Mouse (Mus musculus) embryonic fibroblast, embryonic 13.5 days (primary cell): ENCODE measurements around the gene Map3k5.

Experiments
- CTCF ChIP-seq: IDR thresholded peaks from 2 replicates; pipeline ENCODE4 v1.5.1; 2011; ENCODE audit warnings: mild to moderate bottlenecking, control low read depth, low read length, moderate library complexity, borderline replicate concordance; ENCODE audit not compliant: insufficient read depth
- POLR2A ChIP-seq: IDR thresholded peaks from 2 replicates; pipeline ENCODE4 v1.6.1; 2011; ENCODE audit warnings: low read depth, mild to moderate bottlenecking, control low read depth, low read length, moderate library complexity

GRCm38 (mm10) chr10:20112026-20112973, 178.0 kb downstream of the Map3k5 start:
- no peak for TF ChIP-seq POLR2A
- no peak for TF ChIP-seq CTCF
